Mouse (Mus musculus): ENCODE data around the gene Arhgef3.

DNA sequence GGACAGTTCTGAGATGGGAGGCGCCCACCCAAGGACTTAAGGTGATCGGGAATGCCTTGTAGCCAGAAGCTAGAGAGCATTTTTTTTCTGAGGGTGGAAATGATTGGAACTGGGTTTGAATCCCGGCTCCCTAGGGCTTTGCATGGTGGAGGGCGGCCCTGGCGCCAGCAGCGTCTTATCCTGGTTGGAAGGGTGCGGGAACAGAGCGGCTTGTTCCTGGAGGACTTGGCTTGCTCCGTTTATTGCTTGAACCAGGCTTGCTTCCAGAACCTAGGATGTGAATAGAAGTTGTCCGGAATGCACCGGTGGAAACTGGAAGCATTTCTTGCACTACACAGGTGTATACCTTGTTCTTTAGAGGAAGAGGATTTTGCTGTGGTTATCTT lies 569 bp downstream of the Arhgef3 start:
- no peak for TF ChIP-seq HCFC1 (IDR thresholded peaks at IDR 0.05; ENCODE audit: borderline replicate concordance, insufficient read depth, low read length)
- TF ChIP-seq MAFK (IDR thresholded peaks at IDR 0.05; ENCODE audit: insufficient read depth, low read depth, low read length), result no peak
- TF ChIP-seq ZNF384 (IDR thresholded peaks at IDR 0.05; ENCODE audit: low read depth, low read length), result no peak
- TF ChIP-seq ZC3H11A (IDR thresholded peaks at IDR 0.05; ENCODE audit: borderline replicate concordance, low read depth, low read length), result no peak
- no peak for TF ChIP-seq CHD2 (IDR thresholded peaks at IDR 0.05; ENCODE audit: low read depth, low read length)

Data from ES-E14 (cell line).